Mouse (Mus musculus): ENCODE measurements around the gene Zfp239.

DNA sequence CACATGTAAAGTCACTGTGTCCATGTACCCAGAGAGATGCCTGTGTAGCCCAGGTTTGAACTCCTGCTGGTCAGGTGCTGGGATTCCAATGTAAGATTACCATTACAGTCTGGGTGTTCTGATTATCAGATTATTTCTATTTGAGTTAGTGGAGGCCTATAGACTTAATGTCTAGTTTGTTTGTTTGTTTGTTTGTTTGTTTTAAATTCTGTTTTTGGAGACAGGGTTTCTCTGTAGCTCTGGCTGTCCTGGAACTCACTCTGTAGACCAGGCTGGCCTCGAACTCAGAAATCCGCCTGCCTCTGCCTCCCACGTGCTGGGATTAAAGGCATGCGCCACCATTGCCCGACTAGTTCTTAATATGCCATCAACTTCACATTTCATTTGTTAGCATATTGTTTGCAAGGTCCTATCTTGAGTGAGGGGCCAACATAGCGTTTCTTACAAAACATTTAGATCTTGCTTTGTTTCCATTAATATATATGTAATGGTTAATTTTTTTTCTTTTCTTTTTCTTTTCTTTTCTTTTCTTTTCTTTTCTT lies 48.3 kb downstream of the Zfp239 start:
- TF ChIP-seq EP300 (IDR thresholded peaks at IDR 0.05) = no peak
- TF ChIP-seq CTCF (IDR thresholded peaks at IDR 0.05) = no peak
